Mouse (Mus musculus) adrenal gland, postnatal 14 days (tissue): ENCODE results near the gene Fam171a2. TPM values are rescaled to one million over a fixed set of nuclear protein-coding genes. Genes with fewer than 3 reads are reported as not detected.
"Not testable (repeated sequence)": the region's sequence is repeated elsewhere in the genome, so short reads cannot be mapped to it uniquely, and the experiment has no call there.

ENCODE experiments used
- DNase-seq: peaks from one replicate; pipeline ENCODE4 v3.0.0; 2021; ENCODE audit warnings: mixed read lengths
- microRNA-seq, 2 experiments: library from miRNA; unstranded; fragments of <30 nt; microRNA quantifications; one replicate each; pipeline ENCODE4 v1.2.0; 2021
- total RNA-seq: library from RNA; stranded (reverse); gene quantifications from 2 replicates; pipeline ENCODE4 v1.2.3, GENCODE M21; 2021

Gene Fam171a2
- total RNA-seq, 1 experiment from 2014 or later, result 8.2 TPM

- DNase-seq, result peak; percentile 45
Observed at GRCm38 (mm10) chr11:102393719-102394420, 53.6 kb downstream of the Fam171a2 start.

GRCm38 (mm10) chr11:102393238-102393634 lies 54.2 kb downstream of the Fam171a2 start, which contains the start of gene Rundc3a:
Gene Rundc3a, plus strand, starts transcription at chr11:102393403.
- peak; percentile 96 for DNase-seq

- DNase-seq, result no peak
Observed at GRCm38 (mm10) chr11:102392441-102393237, 54.8 kb downstream of the Fam171a2 start.

- DNase-seq, result not testable (repeated sequence)
Observed at GRCm38 (mm10) chr11:102389436-102389835, 58.0 kb downstream of the Fam171a2 start.

Small RNA genes lying within 50 kb of the gene (microRNA-seq; reads per million reads assigned to microRNA genes)
- 0 to 0.85 reads per million in 2 experiments for gene Mir6930

Other genes starting within 250 kb of the Fam171a2 start
- gene Hdac5, start 217.5 kb downstream of the Fam171a2 start, total RNA-seq, result 81.1 and 83.7 TPM in 2 replicates
- 1.7 and 2.3 TPM in 2 replicates for gene BC030867, start 198.8 kb downstream of the Fam171a2 start, total RNA-seq
- 0.11 and 0.19 TPM in 2 replicates for gene Asb16, start 178.9 kb downstream of the Fam171a2 start, total RNA-seq
- 40.1 and 40.4 TPM in 2 replicates for gene Tmub2, start 162.8 kb downstream of the Fam171a2 start, total RNA-seq
- 47.9 and 53.4 TPM in 2 replicates for gene Atxn7l3, start 151.1 kb downstream of the Fam171a2 start, total RNA-seq
- 102 and 106 TPM in 2 replicates for gene Ubtf, start 127.9 kb downstream of the Fam171a2 start, total RNA-seq
- gene Slc4a1, start 81.5 kb downstream of the Fam171a2 start, total RNA-seq, result 17.5 and 72.4 TPM in 2 replicates
- gene Rundc3a, start 54.3 kb downstream of the Fam171a2 start, total RNA-seq, result 31.3 and 31.6 TPM in 2 replicates
- gene Slc25a39, start 39.7 kb downstream of the Fam171a2 start, total RNA-seq, result 373 and 415 TPM in 2 replicates
- gene Grn, start 17.4 kb downstream of the Fam171a2 start, total RNA-seq, result 180 and 194 TPM in 2 replicates
- gene Itga2b, start 22.4 kb upstream of the Fam171a2 start, total RNA-seq, result 4.6 and 7.4 TPM in 2 replicates
- gene Gpatch8, start 108.7 kb upstream of the Fam171a2 start, total RNA-seq, result 29.7 and 29.9 TPM in 2 replicates
- gene Gm11627, start 131.8 kb upstream of the Fam171a2 start, total RNA-seq, result 0.44 and 0.60 TPM in 2 replicates
- gene Fzd2, start 156.7 kb upstream of the Fam171a2 start, total RNA-seq, result 4.0 and 4.4 TPM in 2 replicates
- gene Meioc, start 216.0 kb upstream of the Fam171a2 start, total RNA-seq, result not detected in 2 replicates